Mouse (Mus musculus): ENCODE measurements around the gene Mfap2. TPM values are rescaled to one million over a fixed set of nuclear protein-coding genes. Genes with fewer than 3 reads are reported as not detected.

The Mfap2 gene
- polyA plus RNA-seq (2015; fragmentation: Nextera tagmentation; extraction: Ambion mirVana) = 295 and 341 TPM in 2 replicates

DNA sequence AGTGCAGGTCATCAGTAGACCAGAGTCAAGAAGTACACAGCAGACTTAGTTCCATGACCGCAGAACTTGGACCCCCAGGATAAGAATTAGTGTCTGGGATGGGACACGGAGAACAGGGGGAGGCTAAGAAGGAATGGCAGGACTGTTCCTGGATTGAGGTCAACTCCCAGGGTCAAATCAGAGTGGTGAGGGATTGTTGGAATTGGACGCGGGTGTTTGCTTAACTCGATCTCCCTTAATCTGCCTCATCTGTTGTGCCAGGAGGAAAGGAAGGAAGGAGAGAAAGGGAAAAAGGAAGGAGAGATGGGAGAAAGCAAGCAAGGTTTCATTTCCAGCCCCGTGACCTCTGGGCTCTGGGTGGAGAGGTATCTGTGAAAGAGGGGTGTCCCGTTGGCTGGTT, at the start of gene Mfap2:
Mfap2 (plus strand) TSS at position 301 of the 400 bp plus-strand sequence.

DNA sequence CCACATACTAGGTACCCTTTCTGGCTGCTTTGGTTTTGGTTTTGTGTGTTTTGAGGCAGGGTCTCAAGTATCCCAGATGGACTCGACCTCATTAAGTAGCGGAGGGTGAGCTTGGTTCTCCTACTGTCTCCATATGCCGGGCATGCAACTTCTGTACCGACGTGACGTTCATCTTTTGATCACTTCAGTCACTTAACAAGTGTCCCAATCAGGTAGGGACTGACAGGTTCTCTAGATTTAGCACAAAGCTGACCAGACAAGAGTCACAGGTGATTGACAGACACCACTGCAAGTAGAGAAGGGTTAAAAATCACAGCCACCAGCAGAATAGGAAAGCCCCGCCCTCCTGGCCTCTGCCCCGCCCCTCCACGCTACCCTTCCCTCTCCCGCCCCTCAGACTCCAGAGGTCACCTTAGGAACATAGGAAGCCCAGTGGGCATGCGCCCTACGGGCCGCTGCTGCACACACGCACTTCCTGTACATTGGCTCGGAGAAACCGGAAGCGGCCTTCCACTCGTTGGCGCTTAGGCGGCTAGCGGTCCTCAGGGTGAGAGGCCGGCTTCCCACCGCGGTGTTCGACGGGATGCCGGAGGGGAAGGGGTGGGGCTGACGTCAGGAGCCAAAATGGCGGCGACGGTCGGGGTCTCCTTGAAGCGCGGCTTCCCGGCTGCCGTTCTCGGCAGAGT, 49.3 kb upstream of the Mfap2 start, which contains the start of gene Sdhb:
Sdhb (plus strand) TSS at position 423 of the 686 bp plus-strand sequence.

DNA sequence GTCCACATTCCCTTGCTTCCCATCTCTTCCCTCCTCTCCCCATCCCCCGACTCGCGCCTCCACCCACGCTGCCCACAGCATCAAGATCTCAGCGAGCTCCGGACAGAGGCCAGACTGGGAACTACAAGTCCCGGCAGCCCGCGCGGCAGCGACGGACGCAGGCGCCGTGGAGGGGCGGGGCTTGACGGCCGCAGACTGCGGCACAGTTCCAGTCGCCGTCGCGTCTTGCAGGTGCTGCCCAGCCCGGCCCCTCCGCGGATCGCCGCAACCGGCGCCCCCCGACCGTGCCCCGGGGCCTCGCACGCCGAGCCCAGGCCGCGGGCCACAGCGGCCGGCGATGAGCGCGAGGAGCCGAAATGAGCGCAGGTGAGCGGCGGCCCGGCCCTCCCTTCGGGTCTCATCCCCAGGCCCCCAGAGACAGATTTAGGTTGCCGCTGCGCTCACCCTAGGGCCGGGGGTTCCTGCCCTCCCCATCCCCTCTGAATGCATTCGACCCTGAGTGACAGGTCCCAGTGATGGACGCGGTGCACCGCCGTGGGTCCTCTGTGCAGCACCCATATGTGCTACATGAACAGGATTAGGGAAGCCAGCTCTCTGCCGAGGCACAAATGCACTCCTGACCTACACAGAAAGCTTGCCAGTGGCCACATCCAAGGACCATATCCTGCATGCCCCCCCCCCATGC, 23.4 kb upstream of the Mfap2 start, which contains the start of gene Atp13a2:
Atp13a2 (plus strand) TSS at position 163 of the 685 bp plus-strand sequence.

DNA sequence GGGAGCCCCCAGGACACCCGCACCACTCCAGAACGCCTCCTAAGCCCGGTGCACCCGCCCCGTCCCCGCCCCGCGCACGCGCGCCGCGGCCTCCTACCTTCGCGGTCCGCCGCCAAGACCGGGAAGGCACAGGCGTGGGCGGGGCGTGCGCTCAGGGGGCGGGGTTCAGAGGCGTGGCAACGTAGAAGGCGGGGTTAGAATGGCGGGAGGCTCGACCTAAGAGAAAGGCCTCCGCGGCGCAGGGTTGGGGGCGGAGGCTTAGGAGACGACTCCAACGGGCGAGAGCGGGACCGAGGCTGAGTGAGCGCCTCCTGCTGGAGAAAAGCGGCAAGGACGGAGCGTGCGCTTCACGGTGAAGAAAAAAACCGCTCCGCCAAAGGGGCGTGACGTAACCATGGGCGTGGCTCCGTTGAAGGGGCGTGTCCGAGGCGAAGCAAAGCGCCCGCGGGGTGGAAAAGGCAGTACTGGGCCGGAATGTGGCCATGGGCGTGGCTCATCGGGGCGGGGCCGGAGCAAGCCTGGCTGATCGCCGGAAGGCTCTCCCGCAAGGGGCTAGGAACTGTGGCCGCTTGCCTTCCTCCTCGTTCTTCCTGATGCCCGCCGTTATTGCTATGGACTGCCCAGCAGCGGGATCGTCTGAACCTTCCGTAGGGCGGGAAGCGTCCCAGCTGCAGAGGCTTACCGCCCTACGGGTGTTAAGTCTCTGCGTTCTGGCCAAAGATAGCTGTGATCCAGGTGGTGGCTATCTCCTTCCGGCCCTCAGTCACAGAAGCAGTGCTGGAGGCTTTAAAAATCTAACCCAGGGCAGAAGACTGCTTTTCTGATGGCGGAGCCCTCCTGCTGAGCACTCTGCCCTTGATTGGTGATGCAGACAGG, 50.4 kb downstream of the Mfap2 start, which contains the start of gene Crocc:
Crocc (minus strand) TSS at position 125 of the 876 bp plus-strand sequence.

Other genes with a start within 250 kb of the Mfap2 start
- 0.83 and 1.2 TPM in 2 replicates for gene Padi4, start 236.2 kb upstream of the Mfap2 start, polyA plus RNA-seq (2015; fragmentation: Nextera tagmentation; extraction: Ambion mirVana)
- 0.09 and 0.10 TPM in 2 replicates for gene Padi3, start 199.8 kb upstream of the Mfap2 start, polyA plus RNA-seq (2015; fragmentation: Nextera tagmentation; extraction: Ambion mirVana)
- gene Padi1, start 164.6 kb upstream of the Mfap2 start, polyA plus RNA-seq (2015; fragmentation: Nextera tagmentation; extraction: Ambion mirVana) = 0.05 TPM in 2 replicates
- gene Padi2, start 104.1 kb upstream of the Mfap2 start, polyA plus RNA-seq (2015; fragmentation: Nextera tagmentation; extraction: Ambion mirVana) = 55.7 and 69.2 TPM in 2 replicates
- gene Sdhb, start 49.2 kb upstream of the Mfap2 start, polyA plus RNA-seq (2015; fragmentation: Nextera tagmentation; extraction: Ambion mirVana) = 785 and 842 TPM in 2 replicates
- gene Atp13a2, start 23.5 kb upstream of the Mfap2 start, polyA plus RNA-seq (2015; fragmentation: Nextera tagmentation; extraction: Ambion mirVana) = 18.1 and 19.8 TPM in 2 replicates
- 0.99 and 1.7 TPM in 2 replicates for gene Crocc, start 50.1 kb downstream of the Mfap2 start, polyA plus RNA-seq (2015; fragmentation: Nextera tagmentation; extraction: Ambion mirVana)
- 38.3 and 50.7 TPM in 2 replicates for gene Necap2, start 67.9 kb downstream of the Mfap2 start, polyA plus RNA-seq (2015; fragmentation: Nextera tagmentation; extraction: Ambion mirVana)
- gene Spata21, start 77.9 kb downstream of the Mfap2 start, polyA plus RNA-seq (2015; fragmentation: Nextera tagmentation; extraction: Ambion mirVana) = 0.37 and 0.40 TPM in 2 replicates
- 28.3 and 29.0 TPM in 2 replicates for gene Szrd1, start 129.4 kb downstream of the Mfap2 start, polyA plus RNA-seq (2015; fragmentation: Nextera tagmentation; extraction: Ambion mirVana)
- 7.7 and 8.1 TPM in 2 replicates for gene Fbxo42, start 137.5 kb downstream of the Mfap2 start, polyA plus RNA-seq (2015; fragmentation: Nextera tagmentation; extraction: Ambion mirVana)
- 1.0 and 1.2 TPM in 2 replicates for gene Rsg1, start 203.5 kb downstream of the Mfap2 start, polyA plus RNA-seq (2015; fragmentation: Nextera tagmentation; extraction: Ambion mirVana)
- 0.81 and 1.7 TPM in 2 replicates for gene Arhgef19, start 229.1 kb downstream of the Mfap2 start, polyA plus RNA-seq (2015; fragmentation: Nextera tagmentation; extraction: Ambion mirVana)

Measured in skeletal muscle tissue, postnatal 0 days (tissue).